Mouse (Mus musculus) stomach, postnatal 0 days (tissue): ENCODE data around the gene Pik3cd.

Source experiments
- CTCF ChIP-seq: IDR thresholded peaks from 2 replicates; pipeline ENCODE4 v1.5.1; 2016; ENCODE audit warnings: antibody characterized with exemption, low read depth, mild to moderate bottlenecking, moderate library complexity
- EP300 ChIP-seq: optimal IDR thresholded peaks from 2 replicates; pipeline ENCODE3; 2016; ENCODE audit warnings: antibody characterized with exemption

- TF ChIP-seq EP300 (no peak), CTCF (no peak)
Observed at GRCm38 (mm10) chr4:149606766-149607358, 95.5 kb downstream of the Pik3cd start.
